Mouse (Mus musculus) right cerebral cortex, postnatal 36 days (tissue): ENCODE data around the gene Heatr6.

Source experiments
- DNase-seq, 2 experiments: peaks; one replicate each; pipeline ENCODE4 v3.0.0; 2022; ENCODE audit warnings: low spot score in 2 of 2, mixed read lengths in 1 of 2

Gene Heatr6

GRCm38 (mm10) chr11:83802166-83802565, 48.7 kb downstream of the Heatr6 start:
- no peak for DNase-seq

GRCm38 (mm10) chr11:83802581-83802980, 49.1 kb downstream of the Heatr6 start:
- no peak for DNase-seq

- no peak for DNase-seq
These were observed 56.9 kb downstream of the Heatr6 start for GRCm38 (mm10) chr11:83810441-83810840.

- DNase-seq, result no peak
These were observed 61.7 kb downstream of the Heatr6 start for GRCm38 (mm10) chr11:83815191-83815590.

GRCm38 (mm10) chr11:83815628-83816027, 62.1 kb downstream of the Heatr6 start:
- DNase-seq, result peak in 1 of 2 experiments; percentile 15

GRCm38 (mm10) chr11:83817048-83817447, 63.6 kb downstream of the Heatr6 start:
- DNase-seq, result no peak

- DNase-seq, result no peak
These were observed 64.5 kb downstream of the Heatr6 start for GRCm38 (mm10) chr11:83817994-83818393.

- DNase-seq, result no peak
These were observed 65.2 kb downstream of the Heatr6 start for GRCm38 (mm10) chr11:83818591-83819127.

GRCm38 (mm10) chr11:83819806-83820483, 66.4 kb downstream of the Heatr6 start:
- no peak for DNase-seq

- DNase-seq, result no peak
These were observed 72.6 kb downstream of the Heatr6 start for GRCm38 (mm10) chr11:83826142-83826541.

- no peak for DNase-seq
These were observed 75.2 kb downstream of the Heatr6 start for GRCm38 (mm10) chr11:83828553-83829142.

GRCm38 (mm10) chr11:83832389-83832788, 78.9 kb downstream of the Heatr6 start:
- no peak for DNase-seq
